Mouse (Mus musculus): Measurements from ENCODE around the gene Nus1.

The Nus1 gene

DNA sequence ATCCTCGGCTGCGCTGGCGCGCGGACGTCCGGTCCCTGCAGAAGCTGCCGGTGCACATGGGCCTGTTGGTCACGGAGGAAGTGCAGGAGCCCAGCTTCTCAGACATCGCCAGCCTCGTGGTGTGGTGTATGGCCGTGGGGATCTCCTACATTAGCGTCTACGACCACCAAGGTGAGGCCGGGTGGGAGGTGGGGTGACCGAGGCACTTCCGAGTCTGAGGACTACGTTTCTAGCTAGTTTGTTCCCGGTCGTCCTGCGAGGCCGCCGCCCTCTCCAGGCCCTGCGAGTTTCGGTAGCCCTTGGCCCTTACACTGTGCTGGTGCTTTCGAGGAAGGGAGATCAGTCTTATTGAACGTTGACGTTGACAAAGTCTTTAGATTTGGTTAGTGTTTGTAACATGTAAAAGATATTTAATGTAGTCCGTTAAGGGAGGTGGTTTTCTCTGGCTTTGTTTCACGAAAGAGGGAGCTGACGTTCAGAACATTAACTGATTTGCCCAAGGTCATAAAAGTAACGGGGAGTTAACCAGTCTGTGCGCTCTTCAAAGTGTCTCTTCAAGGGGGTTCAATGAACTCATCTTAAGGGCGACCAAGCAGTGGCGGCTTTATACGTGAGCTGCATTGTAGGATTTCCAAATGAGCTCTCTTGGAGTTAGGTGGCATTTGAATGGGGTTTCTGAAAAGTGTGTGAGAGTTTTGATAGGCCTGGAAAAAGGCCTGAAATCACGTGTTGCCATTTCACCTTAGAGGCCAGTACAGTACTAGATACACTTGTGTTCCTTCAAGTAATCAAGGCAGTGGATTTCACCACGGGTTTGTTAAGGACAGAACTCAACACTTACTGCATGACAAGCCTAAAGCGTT lies 882 bp downstream of the Nus1 start:
- DNase-seq, result peak; percentile 16

DNA sequence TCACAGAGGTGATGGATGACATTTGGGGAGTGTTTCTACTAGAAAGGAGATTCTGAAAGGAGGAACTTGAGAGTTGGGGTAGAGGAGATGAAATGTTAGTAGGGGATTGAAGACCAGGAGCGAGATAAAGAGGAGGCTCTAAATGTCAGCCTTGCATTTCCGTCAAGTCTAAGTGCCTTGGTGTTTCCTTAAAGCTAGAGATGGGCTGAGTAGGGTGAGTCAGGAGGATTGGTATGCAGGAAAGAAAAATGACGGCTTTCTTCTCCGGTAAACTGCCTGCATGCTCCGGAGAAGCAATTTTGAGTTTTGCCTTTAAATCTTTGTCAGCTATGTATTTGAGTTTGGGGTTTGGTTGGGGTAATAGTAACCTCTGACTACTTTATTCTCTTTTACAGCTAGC lies 1.6 kb downstream of the Nus1 start:
- DNase-seq, result no peak

DNA sequence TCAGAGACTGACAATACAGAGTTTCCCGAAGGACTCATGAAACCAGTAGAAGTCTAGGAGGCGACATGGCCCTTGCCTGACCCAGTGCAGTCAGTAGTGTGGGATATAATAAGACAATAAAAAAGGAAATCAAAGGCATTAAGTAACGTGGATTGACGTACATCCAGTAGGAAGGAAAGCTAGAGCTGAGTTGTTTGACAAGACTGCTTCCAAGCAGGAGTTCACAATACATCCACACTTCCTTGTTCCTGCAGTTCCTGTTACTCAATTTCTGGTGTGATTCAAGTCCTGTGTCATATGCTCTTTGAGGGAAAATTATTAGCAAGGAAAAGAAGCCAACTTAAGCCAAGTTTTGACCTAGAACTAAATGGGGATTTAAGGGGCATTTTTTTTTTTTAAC lies 2.1 kb downstream of the Nus1 start:
- no peak for DNase-seq

DNA sequence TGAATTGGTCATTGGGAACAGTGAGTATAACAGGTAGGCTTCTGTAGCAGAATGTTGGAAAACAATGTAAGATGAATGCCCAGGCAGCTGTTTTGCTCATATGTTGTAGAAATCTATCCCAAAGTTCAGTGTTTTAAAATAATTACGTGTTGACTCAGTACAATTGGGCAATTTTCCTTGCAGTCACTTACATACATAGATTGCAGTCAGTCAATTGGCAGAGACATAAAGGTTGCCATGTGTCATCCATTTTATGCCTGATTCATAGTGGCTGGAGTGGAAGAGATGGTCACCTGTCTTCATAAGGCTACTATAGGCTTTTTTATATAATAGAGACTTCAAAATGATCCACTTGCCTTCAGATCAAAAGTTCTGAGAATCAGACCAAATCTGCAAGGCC lies 3.2 kb downstream of the Nus1 start:
- DNase-seq, result no peak

DNA sequence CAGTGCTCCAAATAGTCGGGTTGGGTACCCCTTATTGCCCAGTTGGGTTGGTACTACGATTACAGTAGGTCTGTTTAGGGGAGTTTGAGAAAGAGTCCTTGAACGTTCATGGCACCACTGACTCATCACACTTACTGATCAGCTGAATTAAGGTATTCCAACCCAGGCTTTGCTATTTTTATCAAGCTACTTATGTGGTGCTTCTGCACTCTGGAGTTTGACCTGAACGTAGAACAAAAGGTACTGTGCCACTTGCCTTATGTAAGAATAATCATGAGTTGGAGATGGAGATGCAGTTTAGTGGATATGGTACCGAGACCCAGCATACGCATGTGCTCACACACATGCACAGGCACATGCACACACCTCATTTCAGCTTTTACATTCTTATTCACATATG lies 4.4 kb downstream of the Nus1 start:
- DNase-seq, result no peak

DNA sequence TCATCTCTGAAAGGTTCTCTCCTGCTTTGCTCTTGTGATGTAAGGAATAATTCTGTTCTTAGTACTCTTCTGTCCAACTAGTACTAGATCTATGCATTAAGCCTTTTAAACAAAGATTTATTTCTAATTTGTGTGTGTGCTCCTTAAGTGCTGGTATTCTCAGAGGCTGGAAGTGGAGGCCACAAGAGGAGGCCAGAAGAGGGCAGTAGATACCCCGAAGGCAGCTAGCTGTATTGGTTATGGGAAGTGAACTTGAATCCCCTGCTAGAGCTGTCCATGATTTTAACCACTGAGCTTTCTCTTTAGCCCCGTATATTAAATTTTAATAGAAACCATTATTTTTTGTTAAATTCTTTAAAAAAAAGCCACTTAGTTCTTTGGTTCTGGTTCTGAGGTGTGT lies 5.8 kb downstream of the Nus1 start:
- no peak for DNase-seq

DNA sequence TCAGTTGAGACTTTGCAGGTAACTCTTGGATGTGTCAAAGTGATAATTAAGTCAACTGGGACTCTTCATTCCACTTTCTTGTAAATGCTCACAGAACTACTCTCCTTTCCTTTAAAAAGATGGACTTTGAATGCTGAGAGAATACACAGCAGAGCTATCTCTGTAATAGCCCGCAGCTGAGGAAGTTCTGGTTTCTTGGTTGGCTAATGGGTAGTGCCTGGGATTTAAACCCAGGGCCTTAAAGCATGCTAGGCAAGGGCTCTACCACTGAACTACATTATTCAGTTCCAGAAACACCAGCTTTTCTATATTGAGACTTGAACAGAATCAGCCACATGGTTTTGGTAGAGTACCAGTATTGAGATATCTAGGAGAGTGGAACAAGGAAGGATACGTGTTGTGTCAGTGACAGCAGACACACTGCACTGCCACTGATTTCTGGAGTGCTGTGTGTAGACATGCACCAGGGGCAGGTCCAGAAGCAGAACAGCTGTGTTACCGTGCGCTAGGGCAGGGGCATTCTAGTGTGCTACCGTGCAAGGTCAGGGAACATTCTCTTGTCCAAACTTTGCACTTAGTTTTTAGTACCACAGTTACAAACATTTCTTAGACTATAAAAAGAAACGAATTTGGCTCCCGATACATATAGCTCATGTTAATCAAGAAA lies 9.1 kb downstream of the Nus1 start:
- no peak for DNase-seq

DNA sequence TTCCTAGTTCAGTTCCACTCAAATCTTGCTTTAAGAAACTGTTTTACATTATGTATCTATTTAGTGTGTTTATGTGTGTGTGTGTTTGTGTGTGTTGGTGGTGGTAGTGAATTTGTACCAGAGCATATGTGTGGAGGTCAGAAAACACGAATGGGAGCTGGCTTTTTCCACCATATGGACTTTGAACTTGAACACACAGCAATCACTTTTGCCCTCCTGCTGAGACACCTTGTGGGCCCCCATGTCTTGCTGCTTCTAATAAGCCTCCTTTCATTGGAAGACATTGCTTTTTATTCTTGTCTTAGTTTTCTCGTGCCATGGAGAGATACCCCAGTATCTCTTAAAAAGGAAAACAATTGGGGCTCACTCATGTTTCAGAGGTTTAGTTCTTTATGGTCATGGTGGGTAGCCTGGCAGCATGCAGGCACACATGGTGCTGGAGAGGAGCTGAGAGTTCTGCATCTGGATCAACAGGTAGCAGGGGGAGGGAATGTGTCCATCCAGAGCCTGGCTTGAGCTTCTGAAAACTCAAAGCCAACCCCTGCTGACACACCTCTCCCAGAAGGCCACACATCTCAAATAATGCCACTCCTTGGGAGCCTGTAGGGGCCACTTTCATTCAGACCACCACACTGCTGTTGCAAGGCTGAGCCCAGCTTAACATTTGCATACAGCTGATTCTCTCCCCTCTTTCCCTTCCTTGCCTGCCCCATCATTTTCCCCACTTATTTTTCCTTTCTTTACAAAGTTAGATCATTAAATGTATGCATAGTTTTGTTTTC lies 10.5 kb downstream of the Nus1 start:
- DNase-seq, result no peak

DNA sequence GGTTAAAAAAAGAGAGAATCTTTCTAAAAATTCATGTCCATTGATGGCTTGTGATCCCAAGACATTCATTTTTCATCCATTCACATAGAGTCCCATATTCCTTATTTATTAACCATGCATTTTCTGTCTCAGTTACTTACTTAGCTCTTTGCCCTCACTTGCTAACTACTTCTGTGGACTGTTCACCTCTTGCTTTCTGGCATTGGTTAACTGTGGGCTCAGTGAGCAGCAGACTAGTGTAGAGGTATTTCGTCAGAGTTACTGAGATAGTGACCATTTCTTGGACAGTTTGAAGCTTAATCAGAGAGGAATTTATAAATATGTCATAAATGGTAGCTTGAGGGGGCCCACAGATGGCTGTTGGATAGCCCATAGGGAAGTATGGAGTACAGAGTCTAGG lies 13.6 kb downstream of the Nus1 start:
- DNase-seq, result no peak

DNA sequence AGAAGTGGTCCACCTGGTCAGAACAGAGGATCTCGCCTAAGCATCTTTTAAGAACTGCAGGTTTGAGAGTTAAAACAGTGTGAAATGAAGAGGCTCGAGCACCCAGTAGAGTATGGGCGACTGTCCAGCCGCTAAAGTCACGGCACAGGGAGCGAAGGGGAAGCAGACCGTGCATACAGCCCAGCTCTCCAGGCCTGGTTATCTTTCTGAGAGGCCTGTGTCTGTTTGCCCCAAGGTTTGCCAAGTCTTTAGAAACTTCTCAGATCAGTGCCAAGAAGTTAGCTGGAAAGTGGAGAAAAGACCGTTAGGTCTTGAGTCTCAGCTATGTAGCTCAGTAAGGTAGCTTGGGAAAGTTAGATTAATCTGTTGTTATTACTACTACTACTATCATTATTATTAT lies 17.5 kb downstream of the Nus1 start:
- DNase-seq, result no peak

DNA sequence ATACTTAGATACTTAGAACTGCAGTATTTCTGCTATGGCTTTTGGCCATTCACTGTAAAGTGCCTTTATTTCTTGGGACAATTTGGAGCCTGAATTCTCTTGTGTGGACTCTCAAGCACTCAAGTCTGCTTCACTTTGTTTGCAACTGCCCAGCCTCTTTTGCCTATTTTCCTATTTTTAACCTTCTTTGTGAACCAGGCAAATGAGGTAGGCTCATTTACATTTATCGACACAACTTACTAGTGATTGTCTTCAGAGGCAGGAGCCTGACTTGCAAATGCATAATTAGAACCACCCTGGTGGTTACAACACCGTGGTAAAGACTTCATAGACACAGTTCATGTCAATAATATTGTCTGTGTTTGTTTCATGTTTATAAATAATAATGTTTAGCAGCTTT lies 43.3 kb downstream of the Nus1 start:
- DNase-seq, result no peak

DNA sequence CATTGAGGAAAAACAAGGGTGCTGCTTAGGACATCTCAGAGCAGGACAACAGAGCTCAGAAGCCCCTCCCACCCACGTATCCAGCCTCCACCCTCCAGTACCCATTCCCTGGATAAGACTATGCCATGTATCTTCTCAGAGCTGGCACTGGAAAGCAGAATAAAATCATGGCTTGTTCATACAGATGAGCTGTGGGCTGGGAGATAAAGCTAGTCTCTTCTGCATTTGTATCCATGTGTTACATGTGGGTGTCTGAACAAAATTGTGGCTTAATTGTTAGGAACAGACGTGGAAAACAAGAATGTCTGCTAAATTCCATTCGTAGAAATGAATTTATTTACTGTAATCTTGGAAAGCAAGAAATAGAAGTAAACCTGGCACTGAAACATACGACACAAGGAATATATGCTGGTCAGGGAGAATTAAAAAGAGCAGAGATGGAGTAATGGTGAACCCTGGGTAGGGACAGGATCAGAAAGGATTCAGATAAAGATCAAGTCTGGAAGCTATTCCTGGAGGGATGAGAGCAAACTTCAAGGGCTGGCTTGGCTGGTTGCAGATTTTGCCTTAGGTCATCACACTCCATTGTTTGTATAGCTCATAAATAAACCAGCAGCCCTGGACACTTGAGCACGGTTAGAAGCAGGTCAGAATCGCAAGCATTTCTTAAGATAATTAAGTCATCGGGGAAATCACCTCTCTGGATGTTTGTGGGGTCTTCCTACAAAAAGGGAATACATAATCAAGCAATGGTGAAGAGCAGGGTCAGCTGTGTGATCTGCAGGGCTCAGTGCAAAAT lies 46.8 kb downstream of the Nus1 start:
- no peak for DNase-seq

DNA sequence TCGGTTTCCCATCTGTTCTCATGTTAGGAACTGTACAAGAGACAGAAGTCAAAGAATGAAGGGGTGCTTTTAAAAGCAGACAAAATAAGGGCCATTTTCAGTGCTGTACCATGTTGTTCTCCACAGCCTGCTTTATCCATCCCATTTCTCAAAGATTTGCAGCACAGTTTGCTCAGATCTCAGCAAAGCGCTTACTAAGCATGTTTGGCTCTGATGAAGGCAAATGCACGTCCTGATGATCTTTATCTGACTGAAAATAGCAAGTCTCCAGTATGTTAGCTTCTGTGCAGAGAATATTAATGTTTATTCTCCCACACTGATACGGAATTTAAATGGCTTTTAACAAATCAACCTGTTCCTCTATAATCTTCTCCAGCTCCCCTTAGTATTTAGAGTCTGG lies 54.2 kb downstream of the Nus1 start:
- DNase-seq, result no peak
